Mouse (Mus musculus) CH12.LX (cell line): ENCODE results near the gene Dcbld1. TPM values are rescaled to one million over a fixed set of nuclear protein-coding genes. Genes with fewer than 3 reads are reported as not detected.

Source experiments
- DNase-seq: peaks from one replicate; pipeline ENCODE4 v3.0.0-alpha.2; 2013; ENCODE audit errors: extremely low read depth
- H3K27ac ChIP-seq: 2 replicates; pipeline ENCODE4 v1.5.1; 2012; ENCODE audit warnings: low read depth, mild to moderate bottlenecking, control low read depth, moderate library complexity; ENCODE audit not compliant: insufficient read depth
- H3K27me3 ChIP-seq: replicated peaks from 2 replicates; pipeline ENCODE3; 2012; ENCODE audit warnings: inconsistent platforms
- H3K36me3 ChIP-seq, 2 experiments: replicated peaks in 1 of 2; 2 replicates each; pipeline versions ENCODE3 to v1.6.1; 2012; ENCODE audit warnings: inconsistent platforms in 1 of 2, low read length in 1 of 2, mild to moderate bottlenecking in 1 of 2, mixed read lengths in 1 of 2, moderate library complexity in 1 of 2; ENCODE audit not compliant: control insufficient read depth in 1 of 2, insufficient read depth in 1 of 2
- H3K4me1 ChIP-seq, 2 experiments: 2 replicates each; pipeline ENCODE4 v1.6.1; 2012; ENCODE audit warnings: inconsistent platforms in 1 of 2, moderate library complexity in 1 of 2; ENCODE audit not compliant: insufficient read depth in 2 of 2, control insufficient read depth in 1 of 2
- H3K4me2 ChIP-seq: 2 replicates; pipeline ENCODE4 v1.6.1; 2012; ENCODE audit warnings: low read depth, mild to moderate bottlenecking, control low read depth; ENCODE audit not compliant: poor library complexity, insufficient read depth, severe bottlenecking
- H3K4me3 ChIP-seq, 3 experiments: fragments of 150-350 bp in 1 of 3; sonication (generic) in 1 of 3; replicated peaks in 1 of 3; 2 replicates each; pipeline versions ENCODE3 to v1.5.1; 2011 to 2012; ENCODE audit warnings: low read depth in 2 of 3, low read length in 2 of 3, mild to moderate bottlenecking in 2 of 3, moderate library complexity in 2 of 3, control low read depth in 1 of 3, improper control_type of control experiment in 1 of 3, inconsistent platforms in 1 of 3, mixed read lengths in 1 of 3; ENCODE audit not compliant: poor library complexity in 1 of 3
- H3K79me2 ChIP-seq: replicated peaks from 2 replicates; pipeline ENCODE4 v1.6.1; 2012; ENCODE audit warnings: mild to moderate bottlenecking, moderate library complexity; ENCODE audit not compliant: control insufficient read depth, poor library complexity, insufficient read depth, severe bottlenecking; ENCODE audit errors: extremely low read depth
- H3K9ac ChIP-seq: 2 replicates; pipeline ENCODE4 v1.6.1; 2012; ENCODE audit warnings: low read depth, mild to moderate bottlenecking, control low read depth, moderate library complexity; ENCODE audit not compliant: insufficient read depth
- H3K9me3 ChIP-seq: replicated peaks from 2 replicates; pipeline ENCODE3; 2012; ENCODE audit warnings: low read length, inconsistent platforms, mixed read lengths
- BHLHE40 ChIP-seq: IDR thresholded peaks from 2 replicates; pipeline ENCODE4 v1.6.1; 2011; ENCODE audit warnings: mild to moderate bottlenecking, low read depth, low read length, improper control_type of control experiment
- EP300 ChIP-seq: IDR thresholded peaks from 2 replicates; pipeline ENCODE4 v1.6.1; 2011; ENCODE audit warnings: low read length, improper control_type of control experiment
- GABPA ChIP-seq: IDR thresholded peaks from 2 replicates; pipeline ENCODE4 v1.6.1; 2012; ENCODE audit warnings: low read depth, low read length, improper control_type of control experiment, inconsistent platforms; ENCODE audit not compliant: insufficient replicate concordance
- HCFC1 ChIP-seq: IDR thresholded peaks from 2 replicates; pipeline ENCODE4 v1.6.1; 2012; ENCODE audit warnings: low read depth, mild to moderate bottlenecking, inconsistent platforms, low read length, improper control_type of control experiment
- IRF4 ChIP-seq: IDR thresholded peaks from 2 replicates; pipeline ENCODE4 v1.6.1; 2014; ENCODE audit warnings: low read depth, mild to moderate bottlenecking, inconsistent platforms, low read length, improper control_type of control experiment
- MAFK ChIP-seq: IDR thresholded peaks from 2 replicates; pipeline ENCODE4 v1.6.1; 2011; ENCODE audit warnings: low read length, improper control_type of control experiment; ENCODE audit not compliant: insufficient replicate concordance
- MAX ChIP-seq: IDR thresholded peaks from 2 replicates; pipeline ENCODE4 v1.6.1; 2011; ENCODE audit warnings: low read length, improper control_type of control experiment
- MEF2A ChIP-seq: IDR thresholded peaks from 2 replicates; pipeline ENCODE4 v1.6.1; 2014; ENCODE audit warnings: low read depth, mild to moderate bottlenecking, inconsistent platforms, low read length, improper control_type of control experiment, borderline replicate concordance
- MYC ChIP-seq: IDR thresholded peaks from 2 replicates; pipeline ENCODE4 v1.6.1; 2011; ENCODE audit warnings: low read depth, mild to moderate bottlenecking, improper control_type of control experiment, low read length
- NRF1 ChIP-seq: IDR thresholded peaks from 2 replicates; pipeline ENCODE4 v1.6.1; 2014; ENCODE audit warnings: low read depth, mild to moderate bottlenecking, inconsistent platforms, low read length, improper control_type of control experiment, moderate library complexity
- RCOR1 ChIP-seq: conservative IDR thresholded peaks from 2 replicates; pipeline ENCODE4 v1.6.1; 2012; ENCODE audit warnings: low read depth, mild to moderate bottlenecking, inconsistent platforms, low read length, improper control_type of control experiment
- TCF12 ChIP-seq: IDR thresholded peaks from 2 replicates; pipeline ENCODE4 v1.6.1; 2014; ENCODE audit warnings: low read depth, mild to moderate bottlenecking, inconsistent platforms, low read length, improper control_type of control experiment
- USF1 ChIP-seq: IDR thresholded peaks from 2 replicates; pipeline ENCODE4 v1.6.1; 2014; ENCODE audit warnings: low read depth, mild to moderate bottlenecking, inconsistent platforms, low read length, improper control_type of control experiment
- ZC3H11A ChIP-seq: IDR thresholded peaks from 2 replicates; pipeline ENCODE4 v1.6.1; 2012; ENCODE audit warnings: low read depth, mild to moderate bottlenecking, inconsistent platforms, low read length, improper control_type of control experiment
- ZMIZ1 ChIP-seq: IDR thresholded peaks from 2 replicates; pipeline ENCODE4 v1.6.1; 2012; ENCODE audit warnings: low read depth, mild to moderate bottlenecking, inconsistent platforms, low read length, improper control_type of control experiment
- dilution Hi-C: fragments of 300-500 bp; cut with MboI; formaldehyde crosslinking; loops from 2 replicates; pipeline ENCODE4 v1.14.3; 2020; ENCODE audit warnings: low sequenced_read_pairs; ENCODE audit not compliant: extremely low pct_unique_long_range_greater_than_20kb, extremely low pct_ligation_motif_present
- in situ Hi-C: fragments of 300-500 bp; cut with MboI; formaldehyde crosslinking; loops from 3 replicates; pipeline ENCODE4 v1.14.3; 2019; ENCODE audit warnings: low sequenced_read_pairs, low pct_ligation_motif_present, low pct_unique_long_range_greater_than_20kb, mixed read lengths
- polyA plus RNA-seq: library from polyadenylated mRNA; unstranded; fragments of >175 nt; gene quantifications from 2 replicates; pipeline ENCODE4 v1.2.1, GENCODE M21; 2012; ENCODE audit warnings: low read depth; ENCODE audit not compliant: insufficient read length
- total RNA-seq, 2 experiments: library from RNA; depleted of rRNA; stranded (reverse); fragments of 300-350 nt in 1 of 2; fragments of >200 nt in 1 of 2; gene quantifications; 2 replicates each; pipeline ENCODE4 v1.2.3; 2012 to 2014

The Dcbld1 gene
- total and polyA plus RNA-seq, 3 experiments, result 0.93 to 3.5 (median 2.7) TPM

GRCm38 (mm10) chr10:52304574-52304973 is 71.2 kb downstream of the Dcbld1 start:
- dilution Hi-C loops (no loop called here), in situ Hi-C loops (no loop called here)
- Histone ChIP-seq H3K4me2 (no peak overlapping the region), H3K79me2 (no peaks in the 10 kb centered on the region), H3K36me3 (peaks cover 0 to 2% of the 10 kb centered on the region in 2 experiments), H3K4me3 (no peak overlapping the region), H3K27me3 (no peaks in the 10 kb centered on the region), H3K4me1 (no peaks in the 10 kb centered on the region), H3K9ac (no peak overlapping the region), H3K27ac (no peak overlapping the region), H3K9me3 (no peaks in the 10 kb centered on the region)
- DNase-seq, result no peak
- TF ChIP-seq ZMIZ1 (no peak), MYC (no peak), MEF2A (no peak), IRF4 (no peak), TCF12 (no peak), USF1 (no peak), BHLHE40 (no peak), EP300 (no peak), MAFK (no peak), RCOR1 (no peak), MAX (no peak), NRF1 (no peak), ZC3H11A (no peak), GABPA (no peak)

DNA sequence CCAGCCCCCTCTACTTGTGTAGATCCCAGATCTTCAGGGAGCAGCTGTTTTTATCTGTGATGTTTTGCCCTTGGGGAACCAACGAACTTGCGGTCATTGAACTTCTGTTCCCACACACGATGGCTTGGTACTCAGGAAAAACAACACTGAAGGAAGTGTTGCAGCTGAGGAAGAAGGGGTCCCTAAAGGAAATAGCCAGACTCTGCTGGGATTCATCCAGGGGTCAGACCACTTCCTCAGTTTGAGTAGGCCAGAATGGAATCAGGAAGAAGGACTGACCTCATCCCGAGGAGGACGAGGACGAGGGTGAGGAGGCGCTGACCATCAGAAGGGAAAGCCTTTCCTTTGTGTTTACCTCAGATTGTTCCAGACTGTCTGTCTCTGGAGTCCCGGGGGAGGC is 75.8 kb downstream of the Dcbld1 start:
- H3K9me3 ChIP-seq, result no peaks in the 10 kb centered on the region
- dilution Hi-C loops, result no loop called here
- H3K79me2 ChIP-seq, result no peaks in the 10 kb centered on the region
- no peaks in the 10 kb centered on the region for H3K27me3 ChIP-seq
- no peak overlapping the region for H3K4me3 ChIP-seq
- no peak overlapping the region for H3K9ac ChIP-seq
- no peak overlapping the region for H3K4me2 ChIP-seq
- in situ Hi-C loops, result no loop called here
- H3K4me1 ChIP-seq, result no peaks in the 10 kb centered on the region
- TF ChIP-seq HCFC1, result no peak
- TF ChIP-seq EP300, result no peak
- no peak for TF ChIP-seq MAX
- H3K36me3 ChIP-seq, result peaks cover 0 to 5% of the 10 kb centered on the region in 2 experiments
- DNase-seq, result no peak
- H3K27ac ChIP-seq, result no peak overlapping the region
